Mouse (Mus musculus) CH12.LX (cell line): ENCODE measurements at regions not wholly inside any gene's neighbourhood (a gene's known extent, or its start where the extent isn't known, plus 50 kb on each side); places are given as distances from the start of the nearest gene placed in this dataset.
A peak's percentile ranks its signal among the peaks of the same experiment; 100 is the strongest.

Experiments used
- DNase-seq: peaks from one replicate; pipeline ENCODE4 v3.0.0-alpha.2; 2013; ENCODE audit errors: extremely low read depth
- H3K27ac ChIP-seq: 2 replicates; pipeline ENCODE4 v1.5.1; 2012; ENCODE audit warnings: low read depth, mild to moderate bottlenecking, control low read depth, moderate library complexity; ENCODE audit not compliant: insufficient read depth
- H3K27me3 ChIP-seq: replicated peaks from 2 replicates; pipeline ENCODE3; 2012; ENCODE audit warnings: inconsistent platforms
- H3K36me3 ChIP-seq, 2 experiments: replicated peaks in 1 of 2; 2 replicates each; pipeline versions ENCODE3 to v1.6.1; 2012; ENCODE audit warnings: inconsistent platforms in 1 of 2, low read length in 1 of 2, mild to moderate bottlenecking in 1 of 2, mixed read lengths in 1 of 2, moderate library complexity in 1 of 2; ENCODE audit not compliant: control insufficient read depth in 1 of 2, insufficient read depth in 1 of 2
- H3K4me1 ChIP-seq, 2 experiments: 2 replicates each; pipeline ENCODE4 v1.6.1; 2012; ENCODE audit warnings: inconsistent platforms in 1 of 2, moderate library complexity in 1 of 2; ENCODE audit not compliant: insufficient read depth in 2 of 2, control insufficient read depth in 1 of 2
- H3K4me2 ChIP-seq: 2 replicates; pipeline ENCODE4 v1.6.1; 2012; ENCODE audit warnings: low read depth, mild to moderate bottlenecking, control low read depth; ENCODE audit not compliant: poor library complexity, insufficient read depth, severe bottlenecking
- H3K4me3 ChIP-seq, 3 experiments: fragments of 150-350 bp in 1 of 3; sonication (generic) in 1 of 3; replicated peaks in 1 of 3; 2 replicates each; pipeline versions ENCODE3 to v1.5.1; 2011 to 2012; ENCODE audit warnings: low read depth in 2 of 3, low read length in 2 of 3, mild to moderate bottlenecking in 2 of 3, moderate library complexity in 2 of 3, control low read depth in 1 of 3, improper control_type of control experiment in 1 of 3, inconsistent platforms in 1 of 3, mixed read lengths in 1 of 3; ENCODE audit not compliant: poor library complexity in 1 of 3
- H3K79me2 ChIP-seq: replicated peaks from 2 replicates; pipeline ENCODE4 v1.6.1; 2012; ENCODE audit warnings: mild to moderate bottlenecking, moderate library complexity; ENCODE audit not compliant: control insufficient read depth, poor library complexity, insufficient read depth, severe bottlenecking; ENCODE audit errors: extremely low read depth
- H3K9ac ChIP-seq: 2 replicates; pipeline ENCODE4 v1.6.1; 2012; ENCODE audit warnings: low read depth, mild to moderate bottlenecking, control low read depth, moderate library complexity; ENCODE audit not compliant: insufficient read depth
- H3K9me3 ChIP-seq: replicated peaks from 2 replicates; pipeline ENCODE3; 2012; ENCODE audit warnings: low read length, inconsistent platforms, mixed read lengths
- BHLHE40 ChIP-seq: IDR thresholded peaks from 2 replicates; pipeline ENCODE4 v1.6.1; 2011; ENCODE audit warnings: mild to moderate bottlenecking, low read depth, low read length, improper control_type of control experiment
- CHD2 ChIP-seq: IDR thresholded peaks from 2 replicates; pipeline ENCODE4 v1.6.1; 2011; ENCODE audit warnings: low read length, improper control_type of control experiment
- ELF1 ChIP-seq: IDR thresholded peaks from 2 replicates; pipeline ENCODE4 v1.6.1; 2014; ENCODE audit warnings: low read depth, mild to moderate bottlenecking, inconsistent platforms, low read length, improper control_type of control experiment
- EP300 ChIP-seq: IDR thresholded peaks from 2 replicates; pipeline ENCODE4 v1.6.1; 2011; ENCODE audit warnings: low read length, improper control_type of control experiment
- ETS1 ChIP-seq: conservative IDR thresholded peaks from 2 replicates; pipeline ENCODE4 v1.6.1; 2012; ENCODE audit warnings: low read depth, mild to moderate bottlenecking, inconsistent platforms, low read length, improper control_type of control experiment, moderate library complexity
- HCFC1 ChIP-seq: IDR thresholded peaks from 2 replicates; pipeline ENCODE4 v1.6.1; 2012; ENCODE audit warnings: low read depth, mild to moderate bottlenecking, inconsistent platforms, low read length, improper control_type of control experiment
- IRF4 ChIP-seq: IDR thresholded peaks from 2 replicates; pipeline ENCODE4 v1.6.1; 2014; ENCODE audit warnings: low read depth, mild to moderate bottlenecking, inconsistent platforms, low read length, improper control_type of control experiment
- MAFK ChIP-seq: IDR thresholded peaks from 2 replicates; pipeline ENCODE4 v1.6.1; 2011; ENCODE audit warnings: low read length, improper control_type of control experiment; ENCODE audit not compliant: insufficient replicate concordance
- MAZ ChIP-seq: IDR thresholded peaks from 2 replicates; pipeline ENCODE4 v1.6.1; 2012; ENCODE audit warnings: low read depth, mild to moderate bottlenecking, inconsistent platforms, low read length, improper control_type of control experiment, moderate library complexity
- MEF2A ChIP-seq: IDR thresholded peaks from 2 replicates; pipeline ENCODE4 v1.6.1; 2014; ENCODE audit warnings: low read depth, mild to moderate bottlenecking, inconsistent platforms, low read length, improper control_type of control experiment, borderline replicate concordance
- MXI1 ChIP-seq: IDR thresholded peaks from 2 replicates; pipeline ENCODE4 v1.6.1; 2011; ENCODE audit warnings: mild to moderate bottlenecking, low read depth, low read length, improper control_type of control experiment
- NRF1 ChIP-seq: IDR thresholded peaks from 2 replicates; pipeline ENCODE4 v1.6.1; 2014; ENCODE audit warnings: low read depth, mild to moderate bottlenecking, inconsistent platforms, low read length, improper control_type of control experiment, moderate library complexity
- POLR2AphosphoS2 ChIP-seq: IDR thresholded peaks from 2 replicates; pipeline ENCODE4 v1.6.1; 2011; ENCODE audit warnings: low read depth, low read length, improper control_type of control experiment
- RAD21 ChIP-seq: IDR thresholded peaks from 2 replicates; pipeline ENCODE4 v1.6.1; 2011; ENCODE audit warnings: low read depth, mild to moderate bottlenecking, low read length, improper control_type of control experiment, moderate library complexity
- TBP ChIP-seq: conservative IDR thresholded peaks from 2 replicates; pipeline ENCODE4 v1.6.1; 2011; ENCODE audit warnings: low read depth, low read length, improper control_type of control experiment
- TCF12 ChIP-seq: IDR thresholded peaks from 2 replicates; pipeline ENCODE4 v1.6.1; 2014; ENCODE audit warnings: low read depth, mild to moderate bottlenecking, inconsistent platforms, low read length, improper control_type of control experiment
- UBTF ChIP-seq: IDR thresholded peaks from 2 replicates; pipeline ENCODE4 v1.6.1; 2012; ENCODE audit warnings: low read depth, mild to moderate bottlenecking, inconsistent platforms, low read length, improper control_type of control experiment, moderate library complexity
- ZC3H11A ChIP-seq: IDR thresholded peaks from 2 replicates; pipeline ENCODE4 v1.6.1; 2012; ENCODE audit warnings: low read depth, mild to moderate bottlenecking, inconsistent platforms, low read length, improper control_type of control experiment
- ZNF384 ChIP-seq: IDR thresholded peaks from 2 replicates; pipeline ENCODE4 v1.6.1; 2012; ENCODE audit warnings: low read depth, low read length, improper control_type of control experiment, inconsistent platforms
- dilution Hi-C: fragments of 300-500 bp; cut with MboI; formaldehyde crosslinking; loops from 2 replicates; pipeline ENCODE4 v1.14.3; 2020; ENCODE audit warnings: low sequenced_read_pairs; ENCODE audit not compliant: extremely low pct_unique_long_range_greater_than_20kb, extremely low pct_ligation_motif_present
- in situ Hi-C: fragments of 300-500 bp; cut with MboI; formaldehyde crosslinking; loops from 3 replicates; pipeline ENCODE4 v1.14.3; 2019; ENCODE audit warnings: low sequenced_read_pairs, low pct_ligation_motif_present, low pct_unique_long_range_greater_than_20kb, mixed read lengths

- Histone ChIP-seq H3K79me2 (no peaks in the 10 kb centered on the region), H3K4me2 (peak overlapping the region; percentile 71; the same call in 1 of the 2 replicates), H3K4me3 (no peak overlapping the region), H3K27ac (no peak overlapping the region), H3K9ac (peak overlapping the region; percentile 53), H3K4me1 (peaks cover 14 to 44% of the 10 kb centered on the region in 2 experiments), H3K36me3 (no peaks in the 10 kb centered on the region), H3K27me3 (no peaks in the 10 kb centered on the region), H3K9me3 (no peaks in the 10 kb centered on the region)
- dilution Hi-C loops (no loop called here), in situ Hi-C loops (loop anchor here (25.0 kb wide), 1 partner anchor 168 kb away; no protein-coding TSS in a partner anchor)
- peak; percentile 53 for DNase-seq
- peak; percentile 73 for TF ChIP-seq TCF12
- TF ChIP-seq EP300, result peak; percentile 83
- no peak for TF ChIP-seq MXI1
- TF ChIP-seq TBP, result 0 out of 2 replicates have a peak, but pooled peaks have one; percentile 37
- no peak for TF ChIP-seq MAFK
- TF ChIP-seq IRF4, result peak; percentile 89
- peak; percentile 37; the same call in 1 of the 2 replicates for TF ChIP-seq ELF1
- TF ChIP-seq ETS1, result peak; percentile 58; the same call in 1 of the 2 replicates
- TF ChIP-seq NRF1, result no peak
- no peak; the same call in 1 of the 2 replicates for TF ChIP-seq RAD21
- TF ChIP-seq BHLHE40, result peak; percentile 60; the same call in 1 of the 2 replicates
- no peak for TF ChIP-seq UBTF
- peak; percentile 57; the same call in 1 of the 2 replicates for TF ChIP-seq MAZ
- no peak for TF ChIP-seq ZC3H11A
- TF ChIP-seq ZNF384, result peak; percentile 69; the same call in 1 of the 2 replicates
- TF ChIP-seq POLR2AphosphoS2, result no peak
- TF ChIP-seq CHD2, result peak; percentile 75
- TF ChIP-seq MEF2A, result peak; percentile 67
- no peak; the same call in 1 of the 2 replicates for TF ChIP-seq HCFC1
Measured at GRCm38 (mm10) chr3:70218757-70219360, 211.4 kb downstream of the Otol1 start.

GRCm38 (mm10) chr3:70223443-70224065, 216.1 kb downstream of the Otol1 start:
- TF ChIP-seq IRF4 (no peak), MEF2A (no peak), ZNF384 (peak; percentile 45; the same call in 1 of the 2 replicates)
- in situ Hi-C loops, result loop anchor here (5.0 to 25.0 kb wide), 2 partner anchors 89 to 164 kb away; no protein-coding TSS in a partner anchor
- no peak overlapping the region for H3K9ac ChIP-seq
- no peak for DNase-seq
- peaks cover 5 to 51% of the 10 kb centered on the region in 2 experiments; a peak in 3 of 4 replicates for H3K4me1 ChIP-seq
- no peak overlapping the region for H3K27ac ChIP-seq
- dilution Hi-C loops, result no loop called here
- no peak overlapping the region for H3K4me2 ChIP-seq
- no peak overlapping the region for H3K4me3 ChIP-seq
- no peaks in the 10 kb centered on the region for H3K36me3 ChIP-seq
- no peaks in the 10 kb centered on the region for H3K9me3 ChIP-seq
- H3K27me3 ChIP-seq, result no peaks in the 10 kb centered on the region
- no peaks in the 10 kb centered on the region for H3K79me2 ChIP-seq
